Mouse (Mus musculus) mouse embryonic stem cell (cell line): Measurements from ENCODE around the gene 1700037H04Rik.

ENCODE experiments used
- in situ Hi-C, 2 experiments: fragments of 300-500 bp; cut with MboI; formaldehyde crosslinking; loops; 1 replicate in 1 of 2; 3 replicates in 1 of 2; pipeline ENCODE4 v1.14.3; 2019 to 2020; ENCODE audit warnings: low sequenced_read_pairs in 2 of 2, low pct_unique_long_range_greater_than_20kb in 1 of 2, mixed read lengths in 1 of 2; ENCODE audit not compliant: unreplicated experiment in 1 of 2

Gene 1700037H04Rik

GRCm38 (mm10) chr2:131159938-131160581, at the start of gene 1700037H04Rik:
Gene 1700037H04Rik, minus strand, starts transcription at chr2:131160081.
- in situ Hi-C loops, result no loop called here

- in situ Hi-C loops, result no loop called here
Observed at GRCm38 (mm10) chr2:131209125-131209795, 49.4 kb upstream of the 1700037H04Rik start.

GRCm38 (mm10) chr2:131208356-131208755, 48.5 kb upstream of the 1700037H04Rik start:
- in situ Hi-C loops, result no loop called here

- in situ Hi-C loops, result no loop called here
Observed at GRCm38 (mm10) chr2:131206778-131207177, 46.9 kb upstream of the 1700037H04Rik start, which contains the start of gene Ap5s1. Gene Ap5s1, plus strand, starts transcription at chr2:131207078.

- in situ Hi-C loops, result no loop called here
Observed at GRCm38 (mm10) chr2:131205521-131206182, 45.8 kb upstream of the 1700037H04Rik start.

GRCm38 (mm10) chr2:131204410-131204981, 44.6 kb upstream of the 1700037H04Rik start:
- in situ Hi-C loops, result no loop called here

- in situ Hi-C loops, result no loop called here
Observed at GRCm38 (mm10) chr2:131203816-131204409, 44.0 kb upstream of the 1700037H04Rik start.

- in situ Hi-C loops, result no loop called here
Observed at GRCm38 (mm10) chr2:131201262-131201661, 41.4 kb upstream of the 1700037H04Rik start.

GRCm38 (mm10) chr2:131200710-131201109, 40.8 kb upstream of the 1700037H04Rik start:
- in situ Hi-C loops, result no loop called here

GRCm38 (mm10) chr2:131196606-131197316, 36.9 kb upstream of the 1700037H04Rik start:
- in situ Hi-C loops, result no loop called here

GRCm38 (mm10) chr2:131191005-131191390, 31.1 kb upstream of the 1700037H04Rik start:
- in situ Hi-C loops, result no loop called here

- in situ Hi-C loops, result no loop called here
Observed at GRCm38 (mm10) chr2:131190344-131191004, 30.6 kb upstream of the 1700037H04Rik start.

GRCm38 (mm10) chr2:131189521-131190309, 29.8 kb upstream of the 1700037H04Rik start:
- in situ Hi-C loops, result no loop called here

- in situ Hi-C loops, result no loop called here
Observed at GRCm38 (mm10) chr2:131188311-131188710, 28.4 kb upstream of the 1700037H04Rik start.

GRCm38 (mm10) chr2:131187602-131187922, 27.7 kb upstream of the 1700037H04Rik start:
- in situ Hi-C loops, result no loop called here

GRCm38 (mm10) chr2:131186771-131187601, 27.1 kb upstream of the 1700037H04Rik start, which contains the start of the genes Cdc25b and Spef1:
Gene Cdc25b, plus strand, starts transcription at chr2:131186949.
Gene Spef1, minus strand, starts transcription at chr2:131187282.
- in situ Hi-C loops, result no loop called here
